Mouse (Mus musculus) forebrain, embryonic 11.5 days (tissue): Measurements from ENCODE around the gene Cd200r1. TPM values are rescaled to one million over a fixed set of nuclear protein-coding genes. Genes with fewer than 3 reads are reported as not detected.

ENCODE experiments used
- ATAC-seq: fragments of 200-750 bp; cut with Nextera tagmentation; replicated peaks from 2 replicates; pipeline ENCODE4 v1.8.0; 2017; ENCODE audit warnings: moderate TSS enrichment; ENCODE audit not compliant: low FRiP score
- DNase-seq: peaks from one replicate; pipeline ENCODE4 v3.0.0-alpha.2; 2017; ENCODE audit warnings: low spot score
- H3K27ac ChIP-seq: fragments of 300-500 bp; sonication (generic); 2 replicates; pipeline ENCODE4 v1.5.1; 2014; ENCODE audit warnings: low read depth, low read length
- H3K27me3 ChIP-seq: fragments of 300-500 bp; sonication (generic); 2 replicates; pipeline ENCODE4 v1.6.1; 2014; ENCODE audit warnings: mild to moderate bottlenecking, low read length, mixed read lengths; ENCODE audit not compliant: control insufficient read depth, insufficient read depth
- H3K36me3 ChIP-seq: fragments of 300-500 bp; sonication (generic); 2 replicates; pipeline ENCODE4 v1.6.1; 2014; ENCODE audit warnings: mild to moderate bottlenecking, low read length, moderate library complexity, mixed read lengths; ENCODE audit not compliant: control insufficient read depth, insufficient read depth
- H3K4me1 ChIP-seq: fragments of 300-500 bp; sonication (generic); replicated peaks from 2 replicates; pipeline ENCODE4 v1.6.1; 2014; ENCODE audit warnings: low read length, mixed read lengths; ENCODE audit not compliant: control insufficient read depth, insufficient read depth
- H3K4me2 ChIP-seq: fragments of 300-500 bp; sonication (generic); 2 replicates; pipeline ENCODE4 v1.6.1; 2014; ENCODE audit warnings: low read depth, mild to moderate bottlenecking, low read length, moderate library complexity, mixed read lengths; ENCODE audit not compliant: severe bottlenecking
- H3K4me3 ChIP-seq: fragments of 300-500 bp; sonication (generic); 2 replicates; pipeline ENCODE4 v1.5.1; 2014; ENCODE audit warnings: low read depth, low read length
- H3K9ac ChIP-seq: fragments of 300-500 bp; sonication (generic); 2 replicates; pipeline ENCODE4 v1.6.1; 2014; ENCODE audit warnings: low read length
- H3K9me3 ChIP-seq: fragments of 300-500 bp; sonication (generic); 2 replicates; pipeline ENCODE4 v1.6.1; 2016; ENCODE audit warnings: low read length, mixed read lengths; ENCODE audit not compliant: control insufficient read depth
- WGBS: fragments of 180-500 bp; shearing (Covaris S2); extraction: QIAGEN DNeasy Blood & Tissue Kit; methylation state at CpG from one replicate; pipeline ENCODE4 v1.1.7; 2014; 5-methylcytosine and 5-hydroxymethylcytosine counted together
- polyA plus RNA-seq: library from polyadenylated mRNA; unstranded; fragments of >200 nt; fragmentation: Nextera tagmentation; extraction: Ambion mirVana; gene quantifications from 2 replicates; pipeline ENCODE4 v1.2.1, GENCODE M21; 2014

Gene Cd200r1
- polyA plus RNA-seq, 1 experiment from 2014 or later: 0.55 TPM

DNA sequence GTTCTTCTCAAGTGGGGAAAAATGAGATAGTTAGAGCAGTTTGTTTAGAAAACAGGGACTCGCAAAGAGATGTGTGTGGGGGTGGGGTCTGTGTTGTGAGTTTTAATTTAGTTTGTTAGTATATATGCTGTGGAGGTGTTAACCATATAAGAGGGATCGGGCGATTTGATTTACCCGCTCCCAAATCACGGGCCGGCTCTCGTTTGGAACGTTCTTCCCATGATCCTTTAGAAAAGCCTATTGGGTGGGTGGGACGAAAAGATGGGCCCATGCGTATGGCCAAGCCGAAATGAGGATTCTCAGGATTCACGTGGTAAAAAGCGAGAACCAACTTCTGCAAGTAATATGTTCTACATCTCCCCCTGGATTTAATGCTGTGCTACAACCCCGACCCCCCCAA lies 40.7 kb upstream of the Cd200r1 start:
- DNase-seq (peak; percentile 76), ATAC-seq (peak; percentile 34)
- Histone ChIP-seq H3K4me3 (peak overlapping the region; percentile 85), H3K36me3 (no peaks in the 10 kb centered on the region; the same call in 1 of the 2 replicates), H3K9ac (peak overlapping the region; percentile 91), H3K4me1 (peaks cover 2% of the 10 kb centered on the region; the same call in 1 of the 2 replicates), H3K27me3 (no peaks in the 10 kb centered on the region), H3K4me2 (peak overlapping the region; percentile 78), H3K27ac (peak overlapping the region; percentile 58), H3K9me3 (no peaks in the 10 kb centered on the region)
- 0% methylated on average over 14 of the region's 14 CpGs for WGBS

DNA sequence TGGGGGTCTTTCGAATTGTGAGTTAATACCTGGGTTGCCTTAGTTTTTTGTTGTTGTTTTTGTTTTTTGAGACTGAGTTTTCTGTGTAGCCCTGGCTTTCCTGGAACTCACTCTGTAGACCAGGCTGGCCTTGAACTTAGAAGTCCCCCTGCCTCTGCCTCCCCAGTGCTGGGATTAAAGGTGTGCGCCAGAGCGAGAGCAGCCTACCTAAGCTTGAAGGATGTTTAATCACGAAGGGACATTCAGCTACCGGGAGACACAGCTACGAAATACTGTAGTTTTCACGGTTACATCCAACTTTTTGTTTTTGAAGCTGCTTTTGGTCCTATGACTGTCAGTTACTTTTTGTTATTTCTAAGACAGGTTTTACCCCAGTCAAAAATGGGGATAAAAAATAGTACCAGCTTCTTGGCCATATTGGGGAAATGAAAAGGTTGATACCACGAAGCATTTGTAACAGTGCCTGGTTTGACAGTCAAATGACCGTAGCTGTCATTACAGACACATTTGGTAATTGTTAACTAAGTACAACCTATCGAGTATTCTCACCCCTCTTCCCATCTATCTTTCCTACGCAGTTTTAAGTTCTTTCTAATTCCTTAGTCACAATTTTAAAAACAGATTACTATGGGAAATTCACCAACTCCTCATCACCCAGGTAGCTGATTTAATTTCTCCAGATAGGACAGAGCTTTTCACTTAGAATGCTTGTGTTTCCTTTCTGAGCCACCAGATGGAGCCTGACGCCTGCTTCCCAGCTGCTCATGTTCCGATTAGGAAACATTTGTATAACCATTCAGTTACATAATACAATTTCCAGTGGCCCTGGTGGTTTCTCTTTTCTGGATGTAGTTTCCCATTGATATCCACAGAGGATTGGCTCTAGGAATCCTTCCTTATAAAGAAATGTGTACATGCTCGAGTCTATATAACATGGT lies 40.0 kb upstream of the Cd200r1 start:
- peak overlapping the region; percentile 91; the same call in 1 of the 2 replicates for H3K9ac ChIP-seq
- H3K27ac ChIP-seq: no peak overlapping the region
- peak; percentile 57 for DNase-seq

DNA sequence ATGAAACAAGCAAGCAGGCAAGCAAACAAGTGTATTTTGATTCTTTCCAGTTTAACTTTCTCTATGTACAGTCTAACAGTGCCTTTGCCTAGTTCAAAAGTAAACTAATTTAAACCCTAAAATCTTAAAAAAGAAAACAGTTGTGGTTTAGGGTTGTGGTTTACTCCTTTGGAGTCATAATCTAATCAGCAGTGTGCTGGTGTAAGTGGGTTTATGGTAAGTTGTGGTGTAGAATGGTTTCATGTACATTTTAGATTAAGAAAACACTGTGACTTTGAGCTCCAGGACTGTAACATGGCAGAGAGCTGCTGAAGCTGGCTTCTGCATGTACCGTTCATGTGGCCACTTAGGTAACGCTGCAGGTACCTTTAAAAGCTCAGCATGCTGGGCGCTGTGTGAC lies 38.0 kb upstream of the Cd200r1 start:
- no peak overlapping the region for H3K27ac ChIP-seq
- H3K27me3 ChIP-seq: no peaks in the 10 kb centered on the region
- H3K4me1 ChIP-seq: peaks cover 2% of the 10 kb centered on the region; the same call in 1 of the 2 replicates
- WGBS: 99% methylated on average over 3 of the region's 3 CpGs
- no peak overlapping the region for H3K4me3 ChIP-seq
- DNase-seq: no peak
- peaks cover 5% of the 10 kb centered on the region; the same call in 1 of the 2 replicates for H3K36me3 ChIP-seq
- no peak overlapping the region for H3K4me2 ChIP-seq
- ATAC-seq: no peak
- no peaks in the 10 kb centered on the region for H3K9me3 ChIP-seq
- no peak overlapping the region for H3K9ac ChIP-seq

More for the DNA sequence above, 40.0 kb upstream of the Cd200r1 start:
- Histone ChIP-seq H3K4me3 (peak overlapping the region; percentile 85), H3K9me3 (no peaks in the 10 kb centered on the region), H3K4me2 (peak overlapping the region; percentile 78), H3K36me3 (no peaks in the 10 kb centered on the region; the same call in 1 of the 2 replicates), H3K27me3 (no peaks in the 10 kb centered on the region), H3K4me1 (peaks cover 2% of the 10 kb centered on the region; the same call in 1 of the 2 replicates)
- ATAC-seq: no peak
- WGBS: 51% methylated on average over 14 of the region's 14 CpGs

DNA sequence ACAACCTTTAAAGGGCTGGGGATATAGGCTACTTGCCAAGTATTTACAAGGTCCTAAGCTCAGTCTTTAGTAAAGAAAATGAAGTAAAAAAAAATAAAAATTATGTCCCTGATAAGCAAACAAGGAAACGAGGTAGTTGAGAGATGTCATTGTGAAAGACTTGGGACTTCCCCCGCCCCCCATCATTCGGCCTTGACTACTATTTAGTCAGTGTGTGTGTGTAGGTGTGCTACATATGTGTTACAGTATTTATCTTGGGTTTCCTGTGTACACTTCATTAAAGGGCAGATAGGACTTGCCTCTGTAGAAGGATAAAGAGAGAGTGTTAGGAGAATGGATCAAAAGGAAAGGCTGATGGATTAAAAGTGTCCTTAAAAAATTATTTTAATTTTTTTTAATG lies 31.5 kb upstream of the Cd200r1 start:
- Histone ChIP-seq H3K36me3 (peaks cover 15% of the 10 kb centered on the region), H3K27ac (no peak overlapping the region), H3K27me3 (no peaks in the 10 kb centered on the region), H3K4me3 (no peak overlapping the region), H3K4me1 (no peaks in the 10 kb centered on the region), H3K9me3 (no peaks in the 10 kb centered on the region), H3K4me2 (no peak overlapping the region), H3K9ac (no peak overlapping the region)
- DNase-seq (no peak), ATAC-seq (no peak)
- 94% methylated on average over 3 of the region's 3 CpGs for WGBS

DNA sequence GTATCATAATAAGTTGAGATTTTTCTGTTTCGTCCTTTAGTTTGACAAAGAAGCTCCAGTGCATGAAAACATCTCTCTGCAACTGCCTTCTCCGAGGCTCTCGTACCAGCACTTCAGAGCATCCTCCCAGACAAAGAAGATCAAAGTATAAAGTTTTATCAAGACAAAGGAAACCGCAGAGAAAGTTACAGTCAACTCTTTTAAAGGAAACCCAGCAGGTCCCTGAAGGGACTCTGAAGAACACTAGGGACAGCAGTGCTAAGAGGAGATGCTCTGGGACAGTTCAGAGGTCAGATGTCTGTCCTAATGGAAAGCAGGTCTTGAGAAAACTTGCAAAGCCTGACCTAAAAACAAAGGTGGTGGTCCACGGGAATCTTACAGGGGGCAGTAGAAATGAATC lies 29.9 kb upstream of the Cd200r1 start:
- Histone ChIP-seq H3K27me3 (no peaks in the 10 kb centered on the region), H3K36me3 (peaks cover 15% of the 10 kb centered on the region), H3K4me1 (no peaks in the 10 kb centered on the region), H3K9ac (no peak overlapping the region), H3K4me3 (no peak overlapping the region), H3K9me3 (no peaks in the 10 kb centered on the region), H3K4me2 (no peak overlapping the region), H3K27ac (no peak overlapping the region)
- no peak for ATAC-seq
- 87% methylated on average over 5 of the region's 5 CpGs for WGBS
- DNase-seq: no peak

DNA sequence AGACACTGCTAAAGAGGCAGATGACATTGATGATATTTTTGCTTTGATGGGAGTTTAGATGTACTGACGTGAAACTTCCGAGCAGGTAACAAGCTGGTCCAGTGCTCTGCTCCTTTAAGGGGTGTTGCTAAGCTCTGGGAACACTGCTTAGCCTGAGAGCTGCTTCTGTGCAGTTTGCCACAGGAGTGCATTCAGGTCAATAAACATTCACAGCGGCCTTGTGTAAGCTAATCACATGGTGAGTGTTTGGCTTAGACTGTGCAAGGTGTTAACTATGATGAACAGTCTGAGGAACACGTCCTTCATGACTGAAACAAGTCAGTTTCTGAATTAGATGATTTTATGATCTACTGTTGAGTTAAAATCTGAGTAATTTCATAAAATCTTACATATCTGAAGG lies 29.4 kb upstream of the Cd200r1 start:
- DNase-seq (no peak), ATAC-seq (no peak)
- WGBS: 89% methylated on average over 4 of the region's 4 CpGs
- H3K4me2 ChIP-seq: no peak overlapping the region
- peaks cover 15% of the 10 kb centered on the region for H3K36me3 ChIP-seq
- no peak overlapping the region for H3K27ac ChIP-seq
- H3K9me3 ChIP-seq: no peaks in the 10 kb centered on the region
- H3K4me3 ChIP-seq: no peak overlapping the region
- H3K27me3 ChIP-seq: no peaks in the 10 kb centered on the region
- H3K4me1 ChIP-seq: no peaks in the 10 kb centered on the region
- no peak overlapping the region for H3K9ac ChIP-seq

DNA sequence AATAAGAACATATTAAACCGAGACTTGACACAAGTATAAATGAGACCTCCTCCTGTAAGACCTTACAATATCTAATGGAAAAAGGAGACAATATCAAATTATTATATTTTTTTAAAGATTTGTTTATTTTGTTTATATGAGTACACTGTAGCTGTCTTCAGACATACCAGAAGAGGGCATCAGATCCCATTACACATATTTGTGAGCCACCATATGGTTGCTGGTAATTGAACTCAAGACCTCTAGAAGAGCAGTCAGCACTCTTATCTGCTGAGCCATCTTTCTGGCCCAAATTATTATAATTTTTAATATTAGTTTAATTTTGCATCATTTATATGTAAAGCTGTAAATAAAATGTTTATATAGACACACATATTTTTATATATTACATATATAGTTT lies 22.8 kb upstream of the Cd200r1 start:
- DNase-seq (no peak), ATAC-seq (no peak)
- Histone ChIP-seq H3K27ac (no peak overlapping the region), H3K36me3 (peaks cover 4% of the 10 kb centered on the region; the same call in 1 of the 2 replicates), H3K9ac (no peak overlapping the region), H3K27me3 (no peaks in the 10 kb centered on the region), H3K4me3 (no peak overlapping the region), H3K9me3 (no peaks in the 10 kb centered on the region), H3K4me1 (peaks cover 3% of the 10 kb centered on the region; the same call in 1 of the 2 replicates), H3K4me2 (no peak overlapping the region)
- WGBS: 88% methylated on average over 1 of the region's 1 CpGs

DNA sequence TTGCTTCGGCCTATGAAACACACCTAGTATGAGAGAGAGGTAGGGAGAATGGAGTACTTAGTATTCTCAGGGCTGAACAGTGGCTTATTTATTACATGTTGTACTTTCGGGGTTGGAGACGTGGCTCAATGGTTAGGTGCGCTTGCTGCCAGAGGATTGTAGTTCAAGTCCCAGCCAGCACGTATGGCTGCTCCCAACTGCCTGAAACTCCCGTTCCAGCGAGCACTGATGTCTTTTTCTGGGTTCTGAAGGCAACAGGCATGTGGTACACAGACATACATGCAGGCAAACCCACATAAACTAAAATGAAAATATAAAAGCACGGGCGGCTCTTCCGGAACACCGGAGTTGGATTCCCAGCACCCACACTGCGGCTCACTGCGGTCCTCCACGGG lies 20.1 kb upstream of the Cd200r1 start:
- WGBS: 8% methylated on average over 14 of the region's 14 CpGs
- peak; percentile 60 for ATAC-seq

More for the DNA sequence above, 20.1 kb upstream of the Cd200r1 start:
- H3K36me3 ChIP-seq: no peaks in the 10 kb centered on the region; the same call in 1 of the 2 replicates
- no peak overlapping the region; the same call in 1 of the 2 replicates for H3K27ac ChIP-seq
- no peaks in the 10 kb centered on the region for H3K9me3 ChIP-seq
- H3K9ac ChIP-seq: peak overlapping the region; percentile 77
- peaks cover 3% of the 10 kb centered on the region; the same call in 1 of the 2 replicates for H3K4me1 ChIP-seq
- peak overlapping the region; percentile 66 for H3K4me3 ChIP-seq
- peak overlapping the region; percentile 85 for H3K4me2 ChIP-seq
- peak; percentile 55 for DNase-seq
- no peaks in the 10 kb centered on the region for H3K27me3 ChIP-seq
